Mouse (Mus musculus) heart, adult 2 months (tissue): ENCODE data around the gene Hnrnpul1.

Experiments used
- CTCF ChIP-seq: fragments of 200-600 bp; IDR thresholded peaks from 2 replicates; pipeline ENCODE4 v1.8.1; 2022; ENCODE audit warnings: antibody characterized with exemption, mild to moderate bottlenecking, moderate library complexity
- EP300 ChIP-seq: fragments of 200-500 bp; IDR thresholded peaks from 2 replicates; pipeline ENCODE4 v1.6.1; 2011; ENCODE audit warnings: low read depth, low read length, control low read depth; ENCODE audit not compliant: insufficient read depth
- POLR2A ChIP-seq: fragments of 200-500 bp; IDR thresholded peaks from 2 replicates; pipeline ENCODE4 v1.6.1; 2011; ENCODE audit warnings: mild to moderate bottlenecking, low read depth, low read length, control low read depth; ENCODE audit not compliant: insufficient read depth

- no peak for TF ChIP-seq EP300
- TF ChIP-seq POLR2A: no peak
- no peak for TF ChIP-seq CTCF
These were observed 30.3 kb upstream of the Hnrnpul1 start for GRCm38 (mm10) chr7:25784808-25785207.
